Mouse (Mus musculus) brown adipose tissue, adult 24 weeks (tissue): ENCODE data around the gene Sort1. TPM values are rescaled to one million over a fixed set of nuclear protein-coding genes. Genes with fewer than 3 reads are reported as not detected.

ENCODE experiments used
- H3K27ac ChIP-seq: fragments of 200-500 bp; replicated peaks from 2 replicates; pipeline ENCODE4 v1.5.1; 2012; ENCODE audit warnings: low read depth, mild to moderate bottlenecking, low read length
- H3K4me1 ChIP-seq: fragments of 200-500 bp; 2 replicates; pipeline ENCODE4 v1.6.1; 2012; ENCODE audit warnings: low read length, mixed read lengths; ENCODE audit not compliant: control insufficient read depth, insufficient read depth, insufficient read length
- H3K4me3 ChIP-seq: fragments of 200-500 bp; 2 replicates; pipeline ENCODE4 v1.5.1; 2012; ENCODE audit warnings: low read depth, mild to moderate bottlenecking, low read length, moderate library complexity; ENCODE audit not compliant: insufficient read depth
- polyA plus RNA-seq: library from polyadenylated mRNA; stranded (reverse); fragments of >200 nt; gene quantifications from 2 replicates; pipeline ENCODE4 v1.2.4, GENCODE M21; 2012; ENCODE audit not compliant: missing spikeins, insufficient read depth, insufficient read length

Gene Sort1
- polyA plus RNA-seq, 1 experiment: 68.1 TPM

DNA sequence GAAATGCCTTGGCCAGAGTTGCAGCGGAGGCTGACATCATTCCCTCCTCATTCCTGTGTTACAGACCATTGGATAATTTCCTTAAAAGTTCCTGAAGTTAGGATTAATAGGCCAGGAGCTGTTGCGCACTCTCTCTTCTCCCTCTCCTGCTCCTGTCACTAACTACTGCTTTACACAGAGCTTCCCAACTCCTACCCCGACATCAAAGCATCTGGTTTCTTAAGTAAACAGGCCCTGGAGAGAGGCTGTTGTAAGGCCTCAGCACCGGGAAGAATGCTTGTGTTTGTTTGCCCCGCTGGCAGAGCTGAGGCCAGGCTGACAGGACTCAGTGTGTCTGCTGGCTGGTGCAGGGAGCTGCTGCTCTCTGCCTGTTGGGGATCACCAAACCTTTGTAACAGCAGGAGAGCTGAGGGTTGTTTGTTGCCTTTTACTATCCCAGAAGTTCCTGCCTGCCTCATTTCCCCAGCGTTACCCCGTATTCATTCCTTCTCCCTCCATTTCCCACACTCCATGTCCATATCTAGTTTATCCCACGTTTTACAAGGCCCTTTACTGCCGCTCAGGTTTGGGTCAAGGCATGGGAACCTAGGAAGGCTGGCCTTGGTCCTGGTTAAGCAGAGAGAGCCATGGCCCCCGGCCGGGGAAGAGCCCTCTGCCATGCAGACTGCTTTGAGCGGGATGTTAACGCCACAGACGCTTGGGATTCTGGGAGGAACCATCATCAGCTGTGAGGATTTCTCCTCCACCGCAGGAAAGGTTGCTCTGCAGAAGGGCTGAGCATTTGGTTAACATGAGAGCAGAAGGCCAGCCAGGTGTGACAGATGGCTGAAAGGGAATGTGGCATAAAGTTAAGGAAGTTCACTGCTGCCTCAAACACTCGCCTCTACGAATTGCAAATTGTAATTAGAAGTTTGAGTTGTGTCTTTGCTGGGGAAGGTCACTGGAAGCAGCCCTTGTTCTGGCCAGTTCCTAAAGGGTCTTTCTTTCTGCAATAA, 4.2 kb downstream of the Sort1 start:
- Histone ChIP-seq H3K4me1 (peaks cover 31% of the 10 kb centered on the region), H3K27ac (peak overlapping the region; percentile 40), H3K4me3 (no peak overlapping the region)

DNA sequence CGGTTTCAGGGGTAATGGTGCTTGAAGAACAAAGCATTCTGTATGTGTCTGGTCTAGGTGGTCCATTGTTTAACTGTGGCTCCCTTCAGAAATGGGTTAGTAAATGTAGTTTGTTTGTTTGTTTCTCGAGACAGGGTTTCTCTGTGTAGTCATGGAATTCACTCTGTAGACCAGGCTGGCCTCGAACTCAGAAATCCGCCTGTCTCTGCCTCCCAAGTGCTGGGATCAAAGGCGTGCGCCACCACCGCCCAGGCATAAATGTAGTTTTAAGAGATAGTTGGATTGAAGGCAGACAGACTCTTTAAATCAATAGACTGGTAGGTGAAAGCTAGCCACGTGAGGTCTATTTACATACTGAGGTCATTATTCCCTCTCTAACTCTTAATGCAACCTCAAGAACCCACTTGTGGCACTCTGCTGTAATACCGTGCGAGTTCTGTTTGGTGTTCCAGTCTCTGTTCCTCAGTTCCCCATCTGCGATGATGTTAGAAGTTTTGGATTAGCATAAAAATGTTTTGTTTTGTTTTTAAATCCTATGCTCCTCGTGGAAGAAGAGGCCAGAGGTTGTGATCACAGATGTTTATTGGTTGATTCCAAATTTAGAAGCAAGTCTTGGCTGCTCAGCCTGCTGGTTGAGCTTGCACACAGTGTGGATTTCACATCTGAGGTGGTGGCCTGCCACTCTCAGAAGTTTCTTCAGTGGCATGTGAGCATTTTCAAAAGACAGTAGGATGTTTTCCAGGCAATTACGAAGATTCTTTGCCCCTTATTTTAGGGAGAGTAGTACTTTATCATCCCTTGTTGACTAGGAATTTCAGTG, 5.6 kb downstream of the Sort1 start:
- Histone ChIP-seq H3K4me3 (no peak overlapping the region), H3K27ac (peak overlapping the region; percentile 30), H3K4me1 (peaks cover 33% of the 10 kb centered on the region)

DNA sequence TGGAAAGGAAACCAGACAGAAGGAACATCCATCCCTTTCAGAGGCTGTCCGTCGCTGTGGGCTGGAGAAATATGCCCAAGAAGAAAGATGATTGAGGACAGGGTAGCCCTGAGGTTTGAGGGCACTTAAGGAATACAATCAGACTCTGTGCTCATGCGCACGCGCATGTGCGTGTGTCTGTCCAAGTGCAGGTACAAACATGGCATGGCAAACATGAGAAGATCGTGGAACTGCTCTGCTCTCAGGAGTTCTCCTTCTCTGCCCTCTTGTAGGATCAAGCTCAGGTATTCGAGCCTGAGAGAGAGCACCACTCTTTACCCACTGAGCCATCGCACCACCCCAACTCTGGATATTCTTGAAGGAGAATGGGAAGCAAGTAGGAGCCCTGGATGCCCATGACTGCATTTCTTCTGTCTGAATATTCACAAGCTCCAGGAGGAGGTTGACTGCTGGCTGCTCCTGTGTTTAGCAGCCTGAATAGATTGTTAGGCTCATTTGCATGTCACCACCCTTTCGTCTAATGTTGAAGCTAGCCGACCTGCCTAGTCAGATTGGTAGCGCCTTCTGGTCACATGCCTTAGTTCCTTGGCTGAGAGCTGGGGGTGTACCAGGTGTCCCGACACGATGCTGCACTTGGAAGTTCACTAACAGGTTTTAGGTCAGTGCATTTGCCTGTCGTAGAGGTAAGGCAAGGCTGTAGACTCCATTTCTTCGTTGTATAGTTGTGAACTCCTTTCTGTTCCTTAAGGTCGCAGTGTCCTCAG, 7.3 kb downstream of the Sort1 start:
- peak overlapping the region; percentile 48; the same call in 1 of the 2 replicates for H3K27ac ChIP-seq
- no peak overlapping the region for H3K4me3 ChIP-seq
- H3K4me1 ChIP-seq: peaks cover 48% of the 10 kb centered on the region

DNA sequence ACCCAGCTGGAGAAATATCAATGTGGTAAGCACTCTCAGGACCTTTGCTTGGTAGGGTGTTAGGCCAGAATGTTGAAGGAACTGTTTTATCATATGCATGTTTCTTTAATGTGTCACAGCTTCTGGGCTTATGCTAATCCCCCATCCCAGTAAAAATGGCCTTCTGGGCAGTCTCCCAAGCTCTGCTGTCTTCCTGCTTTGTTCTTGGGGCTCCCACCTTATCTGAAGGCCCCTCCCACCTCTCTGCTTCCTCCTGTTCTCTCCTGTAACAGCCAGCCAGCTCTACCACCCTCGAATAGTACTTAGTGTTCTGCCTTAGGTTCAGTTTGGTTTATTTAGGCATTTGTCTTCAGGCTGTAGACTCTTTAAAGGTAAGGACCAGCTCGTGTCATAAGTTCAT, 10.5 kb downstream of the Sort1 start:
- Histone ChIP-seq H3K4me1 (peaks cover 47% of the 10 kb centered on the region), H3K4me3 (no peak overlapping the region), H3K27ac (peak overlapping the region; percentile 19; the same call in 1 of the 2 replicates)

DNA sequence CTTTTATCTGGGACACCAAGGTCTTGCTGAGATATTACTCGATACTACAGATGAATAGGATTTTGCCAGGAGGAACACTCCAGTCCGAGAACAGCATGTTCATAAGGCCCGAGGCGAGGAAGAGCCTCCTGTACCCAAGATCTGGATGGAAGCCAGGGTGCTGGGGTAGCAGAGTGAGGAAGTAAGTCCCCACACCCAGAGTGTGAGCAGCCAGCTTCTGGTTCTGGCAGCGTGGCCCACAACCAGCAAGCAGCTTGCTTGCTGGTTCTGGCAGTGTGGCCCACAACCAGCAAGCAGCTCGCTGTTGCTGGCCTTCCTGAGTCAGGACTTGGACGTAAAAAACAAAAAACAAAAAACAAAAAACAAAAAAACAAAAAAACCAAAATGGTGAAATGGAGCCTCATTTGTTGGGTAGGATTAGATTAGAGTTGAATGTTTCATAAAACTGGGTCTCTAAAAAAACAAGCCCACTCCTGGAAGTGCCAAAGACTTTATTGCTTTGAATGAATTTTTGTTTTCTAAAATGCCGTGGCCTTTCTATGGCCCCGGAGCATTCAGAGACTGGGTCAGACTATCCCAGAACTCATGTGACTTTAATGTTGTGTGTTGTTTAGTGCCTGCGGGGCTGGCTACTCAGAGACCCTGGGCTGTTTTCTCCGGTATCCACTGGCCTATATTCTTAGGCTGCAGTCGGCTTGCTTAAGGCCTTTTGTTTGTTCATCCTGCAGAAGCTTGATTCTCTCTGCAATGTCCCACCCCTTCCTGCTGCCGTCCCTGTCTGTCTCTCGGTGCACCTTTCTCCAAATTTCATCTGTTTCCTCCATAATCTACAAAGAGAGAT, 11.7 kb downstream of the Sort1 start:
- Histone ChIP-seq H3K27ac (peak overlapping the region; percentile 80), H3K4me3 (no peak overlapping the region), H3K4me1 (peaks cover 43% of the 10 kb centered on the region)

DNA sequence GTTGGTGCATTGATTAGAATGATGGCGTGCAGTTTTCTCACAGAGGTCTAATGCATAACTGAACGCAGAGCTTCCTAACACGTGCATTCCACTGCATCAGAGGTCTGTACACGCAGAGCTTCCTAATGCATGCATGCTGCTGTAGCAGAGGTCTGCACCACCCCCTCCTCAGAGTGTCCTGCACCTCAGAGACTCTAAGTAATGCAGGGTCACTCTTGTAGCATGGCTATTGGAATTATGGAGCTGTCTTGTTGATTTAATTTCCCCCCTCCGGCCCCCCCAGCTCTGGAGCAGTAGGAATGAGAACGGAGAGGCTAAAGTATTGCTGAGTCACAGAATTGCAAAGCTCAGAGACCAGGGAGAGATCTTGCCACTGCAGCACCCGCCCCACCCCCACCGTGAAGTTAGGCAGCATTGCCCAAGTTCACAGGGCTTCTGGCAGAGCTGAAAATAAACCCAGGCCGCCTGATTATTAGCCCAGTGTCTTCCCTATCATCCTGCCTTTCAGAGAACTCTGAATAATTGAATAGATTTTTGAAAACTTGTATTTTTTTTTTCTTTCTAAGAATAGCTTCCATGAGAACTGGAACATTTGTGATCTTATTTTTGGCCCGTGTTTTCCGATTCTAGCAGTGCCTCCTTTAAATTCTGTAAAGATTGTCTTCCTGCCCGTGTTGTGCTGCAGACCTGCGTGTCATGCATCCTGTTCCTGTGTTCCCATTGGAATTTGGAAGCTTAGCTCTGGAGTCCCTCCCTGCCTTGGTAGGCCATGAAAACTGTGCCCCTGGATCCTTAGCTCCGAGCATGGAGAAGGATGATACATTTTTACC, 12.6 kb downstream of the Sort1 start:
- Histone ChIP-seq H3K27ac (peak overlapping the region; percentile 80), H3K4me3 (peak overlapping the region; percentile 5; the same call in 1 of the 2 replicates), H3K4me1 (peaks cover 37% of the 10 kb centered on the region)

DNA sequence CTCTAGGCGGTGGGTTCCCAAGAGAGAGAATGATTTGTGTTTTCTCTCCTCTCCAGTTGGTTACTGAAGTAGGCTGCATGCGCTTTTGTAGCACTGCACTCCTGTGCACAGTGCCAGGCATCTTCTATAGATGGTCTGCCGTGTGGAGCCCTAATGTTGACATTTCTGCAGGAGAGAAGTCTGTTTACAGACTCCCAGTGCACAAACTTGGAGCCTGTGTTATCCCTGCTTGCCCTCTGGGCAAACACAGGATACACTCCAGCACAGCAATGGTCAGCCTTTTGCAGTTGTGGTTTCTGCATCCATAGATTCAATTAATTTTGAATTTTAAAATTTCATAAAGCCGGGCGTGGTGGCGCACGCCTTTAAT, 13.2 kb downstream of the Sort1 start:
- H3K27ac ChIP-seq: peak overlapping the region; percentile 68
- peaks cover 37% of the 10 kb centered on the region for H3K4me1 ChIP-seq
- no peak overlapping the region; the same call in 1 of the 2 replicates for H3K4me3 ChIP-seq

DNA sequence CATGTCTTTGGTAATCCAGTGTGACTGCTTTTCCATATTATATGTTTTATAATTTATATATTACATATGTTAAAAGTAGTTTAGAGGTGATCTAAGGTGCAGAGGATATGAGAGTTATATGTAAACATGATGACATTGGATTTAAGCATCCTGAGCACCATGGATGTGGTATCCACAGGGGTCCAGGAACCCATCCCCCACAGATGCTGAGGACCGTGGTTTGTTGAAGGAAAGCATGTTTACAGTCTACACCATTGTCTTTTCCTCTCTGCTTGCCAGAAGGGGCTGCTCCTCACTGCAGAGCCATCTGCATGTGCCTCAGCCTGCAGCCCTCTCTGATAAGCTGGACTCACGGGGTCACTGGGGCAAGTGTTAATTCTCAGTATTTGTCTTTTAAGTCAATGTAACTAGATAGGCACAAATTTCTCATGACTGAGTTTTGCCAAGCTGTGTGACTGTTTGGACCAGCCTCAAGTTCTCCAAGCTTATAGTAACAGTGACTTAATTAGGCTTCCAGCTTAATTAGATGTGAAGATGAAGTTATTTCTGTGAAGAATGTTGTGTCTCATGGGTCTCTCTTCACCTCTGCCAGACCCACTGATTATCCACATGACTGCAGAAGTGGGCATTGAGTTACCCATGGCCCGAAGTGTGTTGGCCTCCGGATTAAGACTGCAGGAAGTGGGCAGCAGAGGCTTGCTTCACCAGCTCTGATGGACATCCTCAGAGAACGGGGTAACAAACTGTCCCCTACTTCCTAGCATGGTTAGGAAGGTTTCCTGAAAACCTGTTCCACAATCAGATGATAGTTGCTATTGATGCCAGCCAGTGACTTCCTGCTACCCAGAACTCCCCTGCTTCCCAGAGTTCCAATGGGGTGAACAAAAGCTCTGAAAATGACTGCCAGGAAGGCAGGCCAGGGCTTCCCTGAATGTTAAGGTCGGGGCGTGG, 14.0 kb downstream of the Sort1 start:
- H3K27ac ChIP-seq: peak overlapping the region; percentile 27
- no peak overlapping the region for H3K4me3 ChIP-seq
- peaks cover 37% of the 10 kb centered on the region for H3K4me1 ChIP-seq

DNA sequence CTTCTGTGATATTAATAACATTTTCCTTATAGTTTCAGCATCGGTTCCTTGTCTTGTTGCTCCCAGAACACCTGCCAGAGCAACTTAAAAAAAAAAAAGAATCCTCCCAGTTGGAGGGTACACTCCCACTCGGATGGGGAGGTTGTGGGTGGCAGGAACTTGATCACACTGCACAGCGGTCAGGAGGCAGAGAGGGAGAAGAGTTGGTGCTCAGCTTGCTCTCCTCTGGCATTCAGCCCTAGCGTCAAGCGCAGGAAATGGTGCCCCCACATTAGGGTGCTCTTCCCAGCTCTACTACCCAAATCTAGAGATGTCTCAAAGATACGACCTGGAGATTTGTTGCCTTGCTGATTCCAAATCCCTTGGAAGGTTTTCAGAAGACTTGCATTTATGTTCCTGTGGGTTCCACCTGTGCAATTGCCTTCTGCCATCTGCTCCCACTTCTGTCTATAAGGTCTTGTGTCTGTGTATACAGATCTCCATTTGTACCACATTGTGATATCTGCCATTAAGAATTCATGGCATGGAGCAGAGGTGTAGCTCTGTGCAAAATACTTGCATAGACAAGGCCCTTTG, 16.7 kb downstream of the Sort1 start:
- H3K27ac ChIP-seq: no peak overlapping the region
- H3K4me1 ChIP-seq: peaks cover 30% of the 10 kb centered on the region
- no peak overlapping the region for H3K4me3 ChIP-seq

DNA sequence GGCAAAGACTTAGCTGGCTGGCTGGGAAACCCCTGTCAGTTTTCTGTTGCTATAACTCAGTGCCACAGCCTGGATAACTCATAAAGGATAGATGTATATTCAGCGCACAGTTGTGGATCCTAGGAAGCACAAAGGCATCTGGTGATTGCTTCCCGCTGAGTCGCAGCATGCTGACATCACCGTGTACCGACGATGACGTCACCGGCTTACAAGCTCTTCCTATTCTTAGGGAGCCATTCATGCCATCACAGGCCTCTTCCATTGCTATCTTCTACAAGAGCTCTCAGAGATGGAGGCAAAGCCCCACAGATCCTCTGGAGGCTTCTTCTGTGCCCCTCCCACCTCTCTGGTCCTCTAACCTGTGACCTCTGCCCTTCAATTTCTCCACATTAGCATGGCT, 19.8 kb downstream of the Sort1 start:
- H3K4me1 ChIP-seq: peaks cover 8% of the 10 kb centered on the region; the same call in 1 of the 2 replicates
- H3K4me3 ChIP-seq: no peak overlapping the region
- no peak overlapping the region for H3K27ac ChIP-seq

DNA sequence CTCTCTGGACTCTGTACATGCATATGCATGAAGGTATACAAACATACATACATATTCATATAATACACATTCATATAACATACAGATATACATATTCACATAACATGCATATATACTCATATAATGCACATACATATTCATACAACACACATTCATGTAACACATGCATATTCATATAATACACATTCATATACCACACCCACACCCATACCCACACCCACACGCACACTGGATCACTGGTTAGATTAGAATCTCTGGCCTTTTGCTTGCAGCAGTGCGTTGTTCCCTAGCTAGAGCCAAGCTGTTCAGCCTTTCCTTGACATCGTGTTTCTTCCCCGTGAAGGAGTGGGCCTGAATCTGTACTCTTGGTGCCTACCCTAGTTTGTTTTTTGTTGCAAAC, 20.9 kb downstream of the Sort1 start:
- no peak overlapping the region for H3K27ac ChIP-seq
- peaks cover 6% of the 10 kb centered on the region for H3K4me1 ChIP-seq
- H3K4me3 ChIP-seq: no peak overlapping the region

DNA sequence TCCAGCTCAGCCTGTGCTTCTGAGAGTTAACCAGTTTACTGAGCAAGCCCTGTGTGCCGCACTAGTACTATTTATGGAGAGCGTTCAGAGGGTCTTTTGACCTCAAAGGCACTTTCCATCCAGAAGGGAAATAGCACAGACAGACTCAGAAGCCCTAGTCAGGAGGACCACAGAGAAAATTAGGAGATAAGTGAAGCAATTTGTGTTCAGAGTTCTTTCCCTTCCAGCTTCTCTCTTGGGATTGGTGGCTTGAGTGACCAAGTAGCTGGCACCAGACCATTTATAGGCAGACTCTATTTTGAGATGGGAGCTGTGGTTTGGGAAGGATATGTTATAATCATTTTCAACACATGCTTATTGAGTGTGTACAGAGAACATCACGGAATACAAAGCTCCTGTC, 22.5 kb downstream of the Sort1 start:
- H3K27ac ChIP-seq: peak overlapping the region; percentile 66
- peaks cover 9% of the 10 kb centered on the region for H3K4me1 ChIP-seq
- H3K4me3 ChIP-seq: no peak overlapping the region
